Mouse (Mus musculus): Measurements from ENCODE around the gene Elfn2.

Gene Elfn2

DNA sequence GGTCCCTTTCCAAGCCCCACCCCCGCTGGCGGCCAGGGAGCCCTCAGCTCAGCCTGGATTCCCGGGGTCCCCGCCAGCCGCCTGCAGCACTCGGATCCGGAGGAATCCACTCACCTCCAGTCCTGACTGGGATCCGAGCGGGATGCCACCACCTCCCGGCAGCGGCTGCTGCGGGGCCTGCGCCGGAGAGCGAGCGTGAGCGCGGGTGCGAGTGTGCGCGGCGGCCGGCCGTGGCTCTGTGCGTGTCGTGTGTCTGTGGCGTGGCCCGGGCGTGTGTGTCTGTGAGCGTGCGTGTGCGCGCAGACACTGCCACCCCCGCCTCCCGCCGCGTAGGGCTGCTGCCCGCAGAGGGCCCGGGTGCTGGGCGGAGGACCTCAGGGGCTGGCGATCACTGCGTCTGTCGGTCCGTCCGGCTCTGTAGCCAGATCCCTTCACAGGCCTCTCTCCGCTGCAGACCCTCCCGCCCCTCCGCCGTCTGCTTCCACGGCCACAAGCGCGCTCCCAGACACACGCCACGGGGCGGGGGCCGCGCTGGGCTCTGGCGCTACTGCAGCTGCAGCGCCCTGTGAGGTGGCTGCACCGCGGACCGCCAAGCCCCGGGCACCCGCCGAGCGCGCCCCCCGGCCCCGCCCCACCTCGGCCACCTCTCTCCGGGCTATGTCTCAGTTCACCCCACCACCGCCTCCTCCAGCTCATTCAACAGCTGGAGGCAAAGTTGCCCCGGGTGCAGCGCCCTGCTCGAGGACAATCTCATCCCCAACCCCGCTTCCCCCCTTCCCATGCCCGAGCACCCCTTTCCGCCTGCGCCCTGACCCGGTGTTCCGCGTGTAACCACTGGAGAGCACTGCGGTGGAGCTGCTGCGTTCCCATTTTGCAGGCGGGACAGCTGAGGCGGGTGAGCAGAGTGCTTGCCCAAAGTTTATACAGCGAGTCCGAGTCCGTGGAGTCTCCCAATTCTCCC, at the start of gene Elfn2:
TSS of gene Elfn2 (minus strand) at position 482 of the 961 bp plus-strand sequence.
- DNase-seq (ENCODE audit: low read depth, low spot score): no peak

DNA sequence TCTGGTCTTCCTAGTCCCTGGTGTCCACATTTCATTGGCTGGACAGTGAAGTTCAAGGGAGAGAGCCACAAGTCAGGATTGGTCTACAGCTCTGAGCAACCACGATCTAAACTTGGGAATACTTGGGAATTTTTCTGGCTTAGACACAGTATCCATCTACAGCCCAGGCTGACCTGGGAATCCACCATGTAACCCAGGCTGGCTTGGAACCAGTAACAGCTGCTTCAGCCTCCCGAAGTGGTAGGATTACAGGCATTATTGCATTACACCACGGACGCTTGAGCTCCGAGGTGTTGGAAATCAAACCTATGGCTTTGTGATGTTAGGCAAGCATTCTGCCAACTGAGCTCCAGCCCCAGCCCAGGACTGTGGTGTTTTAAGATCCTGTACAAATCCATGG, 45.1 kb upstream of the Elfn2 start:
- no peak for DNase-seq (ENCODE audit: low read depth, low spot score)

DNA sequence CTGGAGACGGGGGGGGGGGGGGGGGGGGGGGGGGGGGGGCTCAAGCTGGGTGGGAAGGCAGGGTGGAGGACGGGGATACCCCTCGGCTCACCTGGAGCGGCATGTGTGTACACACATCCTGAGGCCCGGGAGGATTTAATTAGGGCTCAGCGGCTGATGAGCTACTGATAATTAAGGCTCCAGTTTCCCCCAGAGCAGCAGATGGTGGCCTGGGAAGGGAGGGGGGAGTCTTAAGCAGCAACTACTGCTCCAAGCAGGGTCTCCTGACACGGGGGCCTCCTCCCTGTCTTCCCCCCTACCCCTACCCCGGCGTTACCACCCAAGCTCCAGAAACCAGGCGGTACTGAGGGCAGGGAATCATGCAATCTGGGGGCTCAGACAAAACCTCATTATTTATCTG, 44.6 kb upstream of the Elfn2 start:
- DNase-seq (ENCODE audit: low read depth, low spot score): no peak

DNA sequence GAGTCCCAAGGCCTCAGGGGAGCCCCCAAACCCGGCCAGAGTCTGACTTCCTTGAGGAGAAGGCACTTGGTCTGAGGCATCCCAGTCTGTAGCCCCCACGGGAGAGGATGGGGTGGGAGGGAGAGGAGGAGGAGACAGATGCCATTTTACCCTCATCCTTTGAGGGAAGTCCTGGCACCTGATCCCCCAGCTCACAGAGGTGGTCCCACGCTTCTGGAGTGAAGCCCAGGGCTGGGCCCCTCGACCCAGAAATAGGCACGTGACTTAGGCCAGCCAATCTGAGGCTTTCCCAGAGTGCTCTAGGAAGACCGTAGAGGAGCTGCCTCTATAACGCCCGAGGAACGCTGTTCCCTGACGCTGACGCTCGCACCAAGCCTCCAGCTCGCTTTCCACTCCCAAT, 42.5 kb upstream of the Elfn2 start:
- DNase-seq (ENCODE audit: low read depth, low spot score): no peak

DNA sequence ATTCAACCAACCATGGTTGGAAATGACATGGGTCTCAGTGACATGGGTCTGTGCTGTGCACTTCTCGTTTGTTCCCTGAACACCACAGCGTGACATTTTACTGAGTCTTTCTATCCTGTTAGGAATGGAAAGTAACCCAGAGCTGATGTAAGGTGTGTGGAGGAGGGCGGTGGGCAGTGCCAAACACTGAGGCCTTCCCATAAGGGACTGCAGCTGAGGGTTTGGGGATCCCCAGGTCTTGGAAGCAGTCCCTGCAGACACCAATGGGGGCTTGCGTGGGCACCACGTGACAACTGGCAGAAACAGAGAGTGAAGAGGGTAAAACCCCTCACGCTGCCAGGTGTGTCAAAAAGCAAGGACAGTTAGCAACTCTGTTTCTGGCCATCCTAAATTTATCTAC, 39.6 kb upstream of the Elfn2 start:
- no peak for DNase-seq (ENCODE audit: low read depth, low spot score)

DNA sequence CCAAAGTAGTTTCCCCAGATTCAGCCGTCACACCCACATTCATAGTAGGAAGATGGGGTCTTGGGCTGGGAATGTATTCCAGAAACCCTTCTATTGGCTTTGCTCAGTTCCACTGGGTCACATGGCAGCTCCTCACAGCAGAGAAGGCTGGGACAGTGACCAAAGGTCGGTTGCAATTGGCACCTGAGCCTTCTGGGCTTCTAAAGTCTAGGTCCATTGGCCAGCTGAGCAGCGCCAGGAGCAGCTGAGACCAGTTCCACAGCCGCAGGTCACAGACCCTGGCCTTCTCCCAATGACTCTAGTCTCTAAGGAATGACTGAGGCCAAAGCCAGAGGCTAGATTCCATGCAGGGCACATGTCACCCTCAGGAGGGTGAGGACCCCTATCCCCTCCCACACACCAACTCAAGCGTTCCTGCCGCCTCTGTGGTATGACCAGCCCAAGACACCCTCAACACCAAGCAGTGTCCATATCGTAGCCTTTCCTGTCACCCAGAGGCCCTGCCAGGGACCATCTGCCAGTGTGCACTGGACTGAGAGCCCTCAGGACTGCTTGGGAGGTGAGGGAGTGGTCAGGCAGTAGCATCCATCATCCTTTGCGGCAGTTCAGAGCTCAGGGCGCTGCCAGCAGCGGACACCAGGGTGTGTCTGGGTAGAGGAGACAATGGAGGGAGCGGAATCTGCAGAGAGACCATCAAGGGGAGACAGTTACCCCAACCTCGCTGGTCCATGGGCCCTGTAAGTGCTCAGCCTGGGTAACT, 37.6 kb upstream of the Elfn2 start:
- no peak for DNase-seq (ENCODE audit: low read depth, low spot score)

DNA sequence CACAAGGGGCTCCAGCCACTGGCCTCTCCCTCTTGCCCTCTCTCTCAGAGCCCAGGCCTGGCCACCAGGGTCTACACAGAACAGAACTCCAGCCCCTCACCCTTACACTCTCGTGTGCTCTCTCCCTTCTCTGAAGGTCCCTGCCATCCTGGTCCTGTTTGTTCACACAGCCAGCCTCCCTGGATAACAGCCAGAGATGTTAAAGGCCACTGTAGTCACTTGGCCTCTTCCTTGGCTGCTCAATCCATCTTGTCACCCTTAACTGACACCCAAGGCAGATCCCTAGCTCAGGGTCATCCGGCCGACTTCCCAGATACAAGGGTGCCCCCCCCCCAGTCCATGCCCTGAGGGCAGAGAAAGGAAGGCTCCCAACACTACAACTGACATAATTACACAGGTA, 36.7 kb upstream of the Elfn2 start:
- DNase-seq (ENCODE audit: low read depth, low spot score): no peak

DNA sequence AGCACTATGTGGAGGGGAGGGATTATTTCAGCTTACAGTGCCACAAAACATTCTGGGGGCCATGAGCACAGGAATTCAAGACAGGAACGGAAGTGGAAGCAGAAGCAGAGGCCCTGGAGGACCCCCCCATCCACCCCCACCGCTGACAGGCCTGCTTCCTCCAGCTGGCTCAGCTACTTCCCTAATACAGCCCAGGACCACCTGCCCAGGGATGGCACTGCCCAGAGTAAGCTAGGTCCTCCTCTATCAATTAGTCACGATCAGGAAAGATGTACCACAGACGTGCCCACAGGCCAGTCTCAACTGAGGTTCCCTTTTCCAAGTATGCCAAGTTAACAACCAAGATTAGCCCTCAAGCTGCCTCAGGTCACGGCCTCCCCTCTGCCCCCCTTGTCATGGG, 35.6 kb upstream of the Elfn2 start:
- no peak for DNase-seq (ENCODE audit: low read depth, low spot score)

DNA sequence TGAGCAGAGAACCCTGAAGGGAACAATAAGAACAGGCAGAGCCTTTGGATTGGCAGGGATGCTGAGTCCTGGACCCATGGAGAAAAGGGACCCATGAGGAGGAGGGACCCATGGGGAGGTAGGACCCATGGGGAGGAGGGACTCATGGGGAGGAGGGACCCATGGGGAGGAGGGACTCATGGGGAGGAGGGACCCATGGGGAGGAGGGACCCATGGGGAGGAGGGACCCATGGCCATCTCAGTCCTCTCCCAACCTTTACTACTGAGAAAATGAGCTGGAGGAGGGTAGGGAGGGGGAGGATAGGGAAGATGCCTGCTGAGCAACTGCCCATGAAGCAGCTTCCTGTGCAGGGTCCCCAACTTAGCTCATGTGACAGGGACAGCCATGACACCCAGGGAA, 34.4 kb upstream of the Elfn2 start:
- DNase-seq (ENCODE audit: low read depth, low spot score): no peak

DNA sequence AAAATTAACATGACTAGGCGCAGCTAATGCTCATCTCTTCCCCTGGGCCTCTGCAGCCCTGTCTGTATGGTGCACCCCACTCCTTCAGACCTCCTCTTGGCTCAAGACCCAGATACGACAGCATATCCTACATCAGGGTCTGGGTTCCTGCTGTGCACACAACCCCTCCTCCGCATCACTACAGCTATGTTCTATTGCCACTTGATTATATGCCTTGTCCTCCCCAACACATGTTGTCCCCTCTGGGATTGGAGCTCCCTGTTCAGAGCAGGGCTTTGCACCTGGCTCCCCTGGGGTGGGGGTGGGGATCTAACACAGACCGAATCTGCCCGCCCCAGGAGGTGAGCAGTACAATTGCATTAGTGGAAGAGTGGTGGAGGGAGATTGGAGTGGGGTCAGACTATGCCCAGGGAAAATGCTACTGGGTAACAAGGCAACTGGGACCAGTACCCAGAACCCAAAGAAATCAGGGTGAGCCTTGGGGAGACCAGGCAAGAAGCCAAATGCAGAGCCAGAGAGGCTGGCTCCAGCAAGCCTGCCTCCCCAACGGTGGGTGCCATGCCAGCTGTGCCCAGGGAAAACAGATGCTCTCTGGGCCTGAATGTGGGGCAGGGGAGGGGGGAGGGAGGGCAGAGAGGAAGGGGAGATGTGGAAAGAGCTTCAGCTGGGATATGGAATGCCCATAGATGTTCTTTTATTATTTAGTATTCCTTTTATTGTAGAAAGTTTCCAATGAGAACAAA, 32.2 kb upstream of the Elfn2 start:
- DNase-seq (ENCODE audit: low read depth, low spot score): no peak

DNA sequence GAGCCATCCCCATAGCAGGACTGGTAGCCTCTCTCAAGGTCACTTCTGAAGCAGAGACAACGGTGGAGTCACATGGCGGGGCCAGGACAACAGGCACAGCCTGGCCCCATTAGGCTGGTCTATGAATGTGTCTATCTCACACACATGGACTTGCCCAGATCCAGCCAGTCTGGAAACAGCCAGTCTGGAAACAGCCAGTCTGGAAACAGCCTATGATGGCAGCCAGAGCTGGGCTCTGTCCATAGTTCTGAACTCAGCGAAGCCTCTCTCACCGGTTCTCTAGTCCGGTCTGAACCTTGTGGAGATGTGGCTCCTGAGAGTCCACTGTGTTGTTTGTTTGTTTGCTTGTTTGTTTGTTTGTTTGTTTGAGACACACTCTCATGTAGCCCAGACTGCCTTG, 31.3 kb upstream of the Elfn2 start:
- no peak for DNase-seq (ENCODE audit: low read depth, low spot score)

DNA sequence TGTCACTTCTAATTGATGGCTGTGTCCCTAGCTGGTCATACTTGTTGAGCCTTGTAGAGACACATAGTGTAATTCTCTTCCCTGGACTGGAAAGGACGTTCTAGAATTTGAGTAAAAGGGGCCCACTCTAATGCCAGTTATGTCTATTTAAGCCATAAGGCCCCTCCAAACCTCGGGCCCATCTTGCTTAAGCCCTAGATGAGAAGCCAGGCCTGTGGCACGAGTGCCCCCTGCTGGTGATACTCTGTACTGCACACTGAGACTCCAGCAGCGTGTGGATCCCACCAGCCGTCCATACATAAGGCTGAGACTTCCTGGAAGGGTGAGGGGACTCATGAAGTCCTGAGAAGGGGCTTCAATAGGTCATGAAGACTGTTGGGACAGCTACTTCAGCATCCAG, 25.6 kb upstream of the Elfn2 start:
- peak; percentile 30 for DNase-seq (ENCODE audit: low read depth, low spot score)

DNA sequence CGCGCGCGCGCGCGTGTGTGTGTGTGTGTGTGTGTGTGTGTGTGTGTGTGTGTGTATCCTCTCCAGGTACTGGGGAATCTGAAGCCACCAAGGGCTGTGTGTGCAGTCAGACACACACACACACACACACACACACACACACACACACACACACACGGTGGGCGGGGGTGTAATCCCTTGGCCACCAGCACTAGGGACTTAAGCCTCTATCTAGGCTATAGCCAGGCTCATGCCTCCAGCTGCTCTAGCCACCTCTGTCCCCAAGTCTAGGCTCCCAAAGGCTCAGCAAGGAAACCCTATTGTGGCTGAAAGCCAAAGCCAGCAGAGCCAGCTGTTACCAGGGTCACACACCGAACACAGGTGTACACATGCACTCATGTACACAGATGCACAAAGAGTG, 24.3 kb upstream of the Elfn2 start:
- no peak for DNase-seq (ENCODE audit: low read depth, low spot score)

DNA sequence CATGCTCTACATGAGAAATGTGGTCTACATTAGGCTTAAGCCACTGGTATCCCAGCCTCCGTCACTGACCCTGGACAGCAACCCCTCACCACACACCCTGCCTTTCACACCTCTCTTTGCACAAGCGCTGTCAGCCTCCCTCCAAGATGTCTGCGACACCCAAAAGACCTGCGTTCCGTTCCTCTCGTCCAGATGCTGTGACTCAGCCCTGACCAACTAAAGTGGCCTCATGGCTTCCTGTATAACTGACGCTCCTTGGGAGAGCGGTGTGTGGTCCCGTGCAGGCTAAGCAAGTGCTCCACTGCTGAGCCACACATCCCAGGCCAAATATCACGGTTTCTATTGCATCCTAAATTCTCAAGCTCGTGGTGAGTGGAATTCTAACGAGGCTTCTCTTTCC, 22.1 kb upstream of the Elfn2 start:
- no peak for DNase-seq (ENCODE audit: low read depth, low spot score)

DNA sequence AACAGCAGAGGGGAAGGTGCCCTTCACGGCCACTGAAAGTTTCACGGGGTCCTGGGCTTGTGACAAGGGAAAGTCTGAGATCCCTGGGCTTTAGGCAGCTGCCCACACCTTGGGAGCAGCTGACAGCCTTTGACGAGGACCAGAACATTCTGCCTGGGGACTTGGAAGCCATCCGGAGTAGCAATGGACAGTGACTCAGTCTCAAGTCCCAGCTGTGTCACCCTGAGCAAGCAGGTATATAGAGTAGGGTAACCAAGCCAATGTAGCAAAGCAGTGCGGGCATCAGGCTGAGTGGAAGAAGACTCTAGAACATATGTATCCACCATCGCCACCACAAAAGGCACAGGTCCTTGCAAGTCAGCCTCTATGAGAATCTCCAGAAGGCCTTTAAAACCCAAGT, 18.6 kb upstream of the Elfn2 start:
- no peak for DNase-seq (ENCODE audit: low read depth, low spot score)

DNA sequence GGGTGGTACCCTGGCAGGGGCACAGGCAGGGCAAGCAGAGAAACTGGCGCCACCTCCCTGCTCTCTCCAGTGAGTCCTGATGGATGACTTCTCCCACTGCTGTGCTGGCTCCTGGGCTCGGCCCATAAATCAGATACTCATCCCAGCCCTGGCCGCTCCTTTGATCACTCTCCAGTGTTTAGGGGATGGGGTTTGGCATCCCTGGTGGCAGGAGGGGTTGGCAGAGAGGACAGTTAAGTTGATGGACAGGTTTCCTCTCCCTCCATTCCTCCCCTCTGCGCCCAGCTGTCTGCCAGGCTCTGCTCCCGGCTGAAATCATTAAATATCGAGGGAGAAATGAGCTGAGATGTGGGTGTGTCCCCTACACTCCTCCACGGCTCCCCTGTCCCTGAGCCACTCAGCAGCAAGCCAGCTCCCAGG, 18.1 kb upstream of the Elfn2 start:
- DNase-seq (ENCODE audit: low read depth, low spot score): no peak

DNA sequence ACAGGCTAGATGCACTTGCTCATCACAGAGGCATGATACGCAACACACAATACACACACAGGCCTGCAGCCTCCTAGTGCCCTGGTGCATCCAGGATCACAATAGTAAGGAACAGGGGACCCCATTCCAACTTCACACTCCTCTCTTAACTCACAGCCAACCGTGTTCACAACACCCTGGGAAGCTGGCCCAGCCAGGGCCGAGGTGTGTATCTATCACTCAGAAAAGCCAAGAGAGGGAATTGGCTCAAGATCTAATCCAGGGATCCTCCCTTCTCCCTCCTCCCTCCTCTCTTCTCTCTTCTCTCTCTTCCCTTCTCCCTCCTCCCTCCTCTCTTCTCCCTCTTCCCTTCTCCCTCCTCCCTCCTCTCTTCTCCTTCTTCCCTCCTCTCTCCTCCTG, 17.6 kb upstream of the Elfn2 start:
- DNase-seq (ENCODE audit: low read depth, low spot score): no peak

DNA sequence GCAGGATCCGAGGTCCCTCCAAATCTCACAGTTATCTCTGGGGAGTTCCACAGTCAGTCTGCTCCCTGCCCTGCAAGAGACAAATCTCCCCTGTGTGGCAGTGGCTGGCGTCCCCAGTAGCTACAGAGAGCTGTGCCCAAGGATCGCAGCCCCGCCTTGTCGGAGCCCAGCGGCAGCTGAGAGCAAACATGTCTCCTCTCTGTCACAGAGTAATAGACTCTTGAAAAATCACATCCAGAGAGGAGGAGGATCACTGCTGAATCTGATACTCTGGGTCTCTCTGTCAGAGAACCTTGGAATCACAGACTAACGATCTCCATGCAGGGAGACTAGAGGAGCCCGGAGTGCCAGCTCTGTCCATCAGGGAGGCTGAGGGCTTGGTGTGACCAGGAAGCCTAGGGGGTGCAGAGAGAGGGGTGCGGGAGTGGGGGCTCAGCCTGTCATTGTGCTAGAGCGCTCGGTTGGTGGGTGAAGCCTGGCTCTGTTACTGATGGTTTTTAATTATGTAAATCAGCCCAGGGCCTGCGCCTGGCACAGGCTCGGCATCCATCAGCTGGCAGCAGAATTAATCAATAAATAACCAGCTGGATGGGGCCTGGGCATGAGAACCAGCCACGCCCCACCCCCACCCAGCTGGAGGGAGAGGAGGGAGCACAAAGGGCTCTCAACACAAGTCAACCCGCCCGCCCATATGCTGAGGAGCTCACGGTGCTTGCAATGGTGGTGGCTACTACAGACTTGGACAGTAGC, 17.0 kb upstream of the Elfn2 start:
- DNase-seq (ENCODE audit: low read depth, low spot score): no peak

DNA sequence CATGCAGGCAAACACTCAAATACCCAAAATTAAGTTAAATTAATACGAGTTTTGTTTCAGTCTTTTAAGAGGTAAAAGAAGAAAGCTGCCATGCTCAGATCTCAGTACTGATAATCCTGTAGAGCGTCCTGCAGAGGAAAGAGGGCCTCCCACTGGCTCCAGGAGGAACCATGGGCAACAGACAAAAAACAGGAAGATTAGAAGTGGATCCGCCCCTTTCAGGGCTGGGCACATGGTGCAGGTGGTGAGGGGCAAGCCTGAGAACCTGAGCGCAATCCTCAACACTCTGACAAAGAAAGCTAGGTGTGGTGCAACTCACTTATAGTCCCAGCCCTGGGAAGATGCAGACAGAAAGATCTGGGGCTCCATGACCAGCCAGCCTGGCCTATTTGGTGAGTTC, 13.3 kb upstream of the Elfn2 start:
- no peak for DNase-seq (ENCODE audit: low read depth, low spot score)

DNA sequence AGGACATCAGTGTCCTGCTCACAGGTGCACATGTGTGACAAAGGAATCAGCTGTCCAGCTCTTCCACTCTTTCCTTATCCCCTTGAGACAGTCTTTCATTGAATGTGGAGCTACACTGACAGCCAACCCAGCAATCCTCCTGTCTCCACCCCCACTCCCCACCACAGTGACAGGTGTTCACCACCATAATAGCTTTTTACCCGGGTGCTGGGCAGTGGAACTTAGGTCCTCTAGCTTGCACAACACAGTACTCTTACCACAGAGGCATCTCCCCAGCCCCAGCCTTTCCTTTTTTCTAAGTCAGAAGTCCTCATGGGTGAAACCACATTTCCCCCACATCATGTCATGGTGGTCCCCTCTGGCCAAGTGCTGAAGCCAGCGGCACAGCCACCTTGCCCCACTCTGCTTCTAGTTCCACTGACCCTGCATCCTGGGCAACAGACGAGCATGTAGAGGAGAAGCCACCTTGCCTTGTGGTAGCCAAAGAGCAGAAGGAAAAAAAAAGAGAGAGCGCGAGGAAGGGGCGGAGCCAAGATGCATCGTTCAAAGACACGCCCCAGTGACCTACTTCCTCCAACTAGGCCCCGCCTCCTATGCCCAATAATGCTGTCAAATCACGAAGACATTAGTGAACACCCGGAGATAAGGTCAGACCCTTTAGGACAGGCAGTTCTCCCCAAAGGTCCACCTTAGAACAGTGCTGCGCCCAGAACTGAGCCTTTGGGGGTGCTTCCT, 11.9 kb upstream of the Elfn2 start:
- no peak for DNase-seq (ENCODE audit: low read depth, low spot score)

DNA sequence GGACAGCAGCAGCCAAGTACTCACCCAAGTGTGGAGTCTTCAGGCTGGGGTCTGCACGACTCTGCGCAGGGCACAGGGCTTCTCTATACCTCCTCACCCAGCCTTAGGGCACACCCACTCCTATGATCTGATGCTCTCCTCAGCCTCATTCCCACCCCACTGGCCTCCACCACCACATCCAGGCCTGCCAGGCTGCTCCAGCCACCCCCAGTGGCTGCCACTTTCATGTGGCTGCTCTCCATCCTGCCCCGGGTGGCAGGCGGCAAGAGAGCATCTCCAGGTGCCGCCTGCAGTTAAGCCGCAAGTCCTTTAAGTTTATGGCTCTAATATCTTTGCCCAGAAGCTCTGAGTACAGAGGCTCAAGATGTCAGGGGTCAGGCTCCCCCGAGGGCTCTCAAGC, 8.1 kb upstream of the Elfn2 start:
- no peak for DNase-seq (ENCODE audit: low read depth, low spot score)
